Mouse (Mus musculus): ENCODE data around the gene Lrrc71. TPM values are rescaled to one million over a fixed set of nuclear protein-coding genes. Genes with fewer than 3 reads are reported as not detected.

Gene Lrrc71
- total and polyA plus RNA-seq, 2 experiments from 2014 or later: 1.6 to 2.2 TPM

DNA sequence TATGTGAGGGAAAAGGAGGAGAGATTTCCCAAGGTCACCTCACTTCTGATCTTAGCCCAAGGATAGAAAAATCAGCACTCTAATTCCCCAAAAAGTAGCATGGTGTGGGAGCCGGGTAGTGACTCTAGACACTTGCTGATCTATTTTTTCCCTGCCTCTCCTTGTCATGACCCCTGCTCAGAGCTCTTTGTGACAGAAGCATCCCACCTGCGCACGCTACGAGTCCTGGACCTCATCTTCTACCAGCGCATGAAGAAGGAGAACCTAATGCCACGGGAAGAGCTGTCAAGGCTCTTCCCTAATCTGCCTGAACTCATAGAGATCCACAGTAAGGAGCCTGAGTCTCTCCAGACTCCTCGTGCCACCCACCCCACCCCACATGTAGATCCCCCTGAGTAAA is 22.2 kb downstream of the Lrrc71 start:
- no peak overlapping the region for H3K9ac ChIP-seq
- no peak for DNase-seq
- no peaks in the 10 kb centered on the region for H3K27me3 ChIP-seq (ENCODE audit: insufficient read depth, low read length)
- peaks cover 93% of the 10 kb centered on the region for H3K36me3 ChIP-seq (ENCODE audit: insufficient read depth)
- H3K4me3 ChIP-seq (ENCODE audit: low read depth, low read length): no peak overlapping the region
- no peaks in the 10 kb centered on the region for H3K9me3 ChIP-seq (ENCODE audit: low read length)
- no peak for TF ChIP-seq CTCF (IDR thresholded peaks at IDR 0.05; ENCODE audit: low read depth)
- no peak overlapping the region for H3K27ac ChIP-seq (ENCODE audit: low read depth, low read length)
- no peaks in the 10 kb centered on the region for H3K4me1 ChIP-seq (ENCODE audit: insufficient read depth)
- H3K4me2 ChIP-seq (ENCODE audit: low read depth): no peak overlapping the region
- 97% methylated on average over 7 of the region's 7 CpGs for WGBS
- ATAC-seq: no peak

DNA sequence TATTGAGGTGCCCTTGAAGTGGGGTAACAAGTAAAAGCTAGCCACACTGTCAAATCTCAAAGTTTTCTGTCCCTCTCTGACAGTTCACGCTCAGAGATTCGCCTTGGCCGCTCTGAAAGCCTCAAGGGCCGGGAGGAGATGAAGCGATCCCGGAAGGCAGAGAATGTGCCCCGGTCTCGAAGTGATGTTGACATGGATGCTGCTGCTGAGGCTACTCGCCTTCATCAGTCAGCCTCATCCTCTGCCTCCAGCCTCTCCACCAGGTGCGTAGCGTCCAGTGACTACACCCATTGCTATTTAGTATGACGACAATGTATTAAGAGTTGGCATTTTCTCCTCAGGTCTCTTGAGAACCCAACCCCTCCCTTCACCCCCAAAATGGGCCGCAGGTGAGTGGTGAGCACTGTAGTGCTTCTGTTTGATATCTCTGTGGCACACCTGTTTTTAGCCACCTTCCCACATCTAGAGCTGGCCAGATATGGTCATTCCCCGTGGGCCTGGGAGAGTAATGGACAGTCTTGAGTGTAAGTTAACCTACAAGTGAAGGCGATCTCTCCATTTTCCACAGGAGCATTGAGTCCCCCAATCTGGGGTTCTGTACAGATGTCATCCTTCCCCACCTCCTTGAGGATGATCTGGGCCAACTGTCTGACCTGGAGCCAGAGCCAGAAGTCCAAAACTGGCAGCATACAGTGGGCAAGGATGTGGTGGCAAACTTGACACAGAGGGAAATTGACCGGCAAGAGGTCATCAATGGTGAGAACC is 22.8 kb downstream of the Lrrc71 start:
- Histone ChIP-seq H3K27me3 (ENCODE audit: insufficient read depth, low read length) (no peaks in the 10 kb centered on the region), H3K4me3 (ENCODE audit: low read depth, low read length) (no peak overlapping the region), H3K9me3 (ENCODE audit: low read length) (no peaks in the 10 kb centered on the region), H3K36me3 (ENCODE audit: insufficient read depth) (peaks cover 93% of the 10 kb centered on the region), H3K27ac (ENCODE audit: low read depth, low read length) (no peak overlapping the region), H3K4me1 (ENCODE audit: insufficient read depth) (no peaks in the 10 kb centered on the region), H3K4me2 (ENCODE audit: low read depth) (no peak overlapping the region), H3K9ac (no peak overlapping the region)
- TF ChIP-seq CTCF (IDR thresholded peaks at IDR 0.05; ENCODE audit: low read depth): no peak
- ATAC-seq (no peak), DNase-seq (no peak)
- 99% methylated on average over 16 of the region's 16 CpGs for WGBS

DNA sequence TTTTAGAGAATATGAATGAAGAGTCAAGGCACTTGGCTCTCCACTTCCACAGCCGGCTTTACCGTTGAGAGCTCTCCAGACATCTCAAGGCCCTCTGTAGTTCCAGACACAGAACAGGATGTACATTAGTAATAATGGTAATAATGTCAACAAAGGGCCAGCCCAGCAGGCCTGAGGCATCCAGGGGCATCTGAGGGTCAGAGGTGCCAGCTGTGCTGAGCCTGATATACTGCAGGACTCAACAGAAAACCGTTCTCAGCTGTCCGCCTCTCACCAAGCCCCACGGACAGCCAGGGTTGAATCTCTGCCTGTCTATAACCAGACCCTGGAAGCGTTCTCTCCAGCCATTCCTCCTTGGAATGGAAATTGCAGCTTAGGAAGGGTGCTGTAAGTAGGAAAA is 23.9 kb downstream of the Lrrc71 start:
- ATAC-seq: no peak
- WGBS: 91% methylated on average over 6 of the region's 6 CpGs
- H3K36me3 ChIP-seq (ENCODE audit: insufficient read depth): peaks cover 89% of the 10 kb centered on the region

DNA sequence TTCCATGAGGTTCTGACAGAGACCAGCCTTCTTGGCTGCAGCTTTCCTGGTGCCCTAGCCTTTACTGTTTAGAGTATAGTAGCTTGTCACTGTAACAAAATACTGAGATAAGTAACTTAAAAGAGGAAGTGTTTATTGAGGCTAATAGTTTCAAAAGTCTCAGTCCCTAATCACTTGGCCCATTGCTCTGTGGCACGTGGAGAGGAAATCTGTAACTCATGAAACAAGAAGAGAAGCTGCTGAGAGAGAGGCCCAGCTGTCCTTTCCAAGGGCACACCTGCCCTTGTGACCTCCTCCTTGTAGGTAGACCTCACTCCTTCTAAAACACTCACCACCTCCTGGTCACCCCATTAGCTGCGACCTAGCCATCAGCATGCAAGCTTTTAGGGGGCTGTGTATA is 29.9 kb downstream of the Lrrc71 start:
- Histone ChIP-seq H3K36me3 (ENCODE audit: insufficient read depth) (peaks cover 80% of the 10 kb centered on the region), H3K9ac (no peak overlapping the region), H3K27me3 (ENCODE audit: insufficient read depth, low read length) (no peaks in the 10 kb centered on the region), H3K4me3 (ENCODE audit: low read depth, low read length) (no peak overlapping the region), H3K9me3 (ENCODE audit: low read length) (no peaks in the 10 kb centered on the region), H3K27ac (ENCODE audit: low read depth, low read length) (no peak overlapping the region), H3K4me2 (ENCODE audit: low read depth) (no peak overlapping the region), H3K4me1 (ENCODE audit: insufficient read depth) (no peaks in the 10 kb centered on the region)
- DNase-seq (no peak), ATAC-seq (no peak)
- 94% methylated on average over 2 of the region's 2 CpGs for WGBS
- no peak for TF ChIP-seq CTCF (IDR thresholded peaks at IDR 0.05; ENCODE audit: low read depth)

More for the DNA sequence above, 23.9 kb downstream of the Lrrc71 start:
- no peak overlapping the region for H3K9ac ChIP-seq
- H3K4me2 ChIP-seq (ENCODE audit: low read depth): no peak overlapping the region
- no peaks in the 10 kb centered on the region for H3K9me3 ChIP-seq (ENCODE audit: low read length)
- TF ChIP-seq CTCF (IDR thresholded peaks at IDR 0.05; ENCODE audit: low read depth): no peak
- H3K4me1 ChIP-seq (ENCODE audit: insufficient read depth): no peaks in the 10 kb centered on the region
- DNase-seq: no peak
- H3K27me3 ChIP-seq (ENCODE audit: insufficient read depth, low read length): no peaks in the 10 kb centered on the region
- no peak overlapping the region for H3K4me3 ChIP-seq (ENCODE audit: low read depth, low read length)
- H3K27ac ChIP-seq (ENCODE audit: low read depth, low read length): no peak overlapping the region

Other genes with a start within 250 kb of the Lrrc71 start
- 9.8 and 13.8 TPM in 2 replicates for gene Etv3, start 223.2 kb downstream of the Lrrc71 start, total RNA-seq (2014; rRNA removed)
- 5.0 and 6.0 TPM in 2 replicates for gene Etv3, start 223.2 kb downstream of the Lrrc71 start, polyA plus RNA-seq (2015; fragmentation: Nextera tagmentation; extraction: Ambion mirVana)
- gene Arhgef11, start 131.1 kb downstream of the Lrrc71 start, total RNA-seq (2014; rRNA removed): 48.2 and 52.6 TPM in 2 replicates
- gene Arhgef11, start 131.1 kb downstream of the Lrrc71 start, polyA plus RNA-seq (2015; fragmentation: Nextera tagmentation; extraction: Ambion mirVana): 6.9 and 10.7 TPM in 2 replicates
- gene Ntrk1, start 46.5 kb upstream of the Lrrc71 start, total RNA-seq (2014; rRNA removed): 1.5 and 2.2 TPM in 2 replicates
- gene Ntrk1, start 46.5 kb upstream of the Lrrc71 start, polyA plus RNA-seq (2015; fragmentation: Nextera tagmentation; extraction: Ambion mirVana): 1.7 and 2.9 TPM in 2 replicates
- gene Insrr, start 48.3 kb upstream of the Lrrc71 start, total RNA-seq (2014; rRNA removed): 0.54 and 8.7 TPM in 2 replicates
- gene Insrr, start 48.3 kb upstream of the Lrrc71 start, polyA plus RNA-seq (2015; fragmentation: Nextera tagmentation; extraction: Ambion mirVana): 0.23 TPM in 2 replicates
- gene Pear1, start 75.7 kb upstream of the Lrrc71 start, total RNA-seq (2014; rRNA removed): 10.4 and 12.3 TPM in 2 replicates
- gene Pear1, start 75.7 kb upstream of the Lrrc71 start, polyA plus RNA-seq (2015; fragmentation: Nextera tagmentation; extraction: Ambion mirVana): 4.3 and 4.9 TPM in 2 replicates
- not detected in 2 replicates for gene Sh2d2a, start 98.1 kb upstream of the Lrrc71 start, total RNA-seq (2014; rRNA removed)
- gene Sh2d2a, start 98.1 kb upstream of the Lrrc71 start, polyA plus RNA-seq (2015; fragmentation: Nextera tagmentation; extraction: Ambion mirVana): not detected in 2 replicates
- gene Prcc, start 137.0 kb upstream of the Lrrc71 start, total RNA-seq (2014; rRNA removed): 74.2 and 77.1 TPM in 2 replicates
- 20.6 and 23.0 TPM in 2 replicates for gene Prcc, start 137.0 kb upstream of the Lrrc71 start, polyA plus RNA-seq (2015; fragmentation: Nextera tagmentation; extraction: Ambion mirVana)
- gene Hdgf, start 157.7 kb upstream of the Lrrc71 start, total RNA-seq (2014; rRNA removed): 116 and 121 TPM in 2 replicates
- gene Hdgf, start 157.7 kb upstream of the Lrrc71 start, polyA plus RNA-seq (2015; fragmentation: Nextera tagmentation; extraction: Ambion mirVana): 147 and 160 TPM in 2 replicates
- 47.0 and 68.4 TPM in 2 replicates for gene Mrpl24, start 170.9 kb upstream of the Lrrc71 start, total RNA-seq (2014; rRNA removed)
- 43.4 and 45.7 TPM in 2 replicates for gene Mrpl24, start 170.9 kb upstream of the Lrrc71 start, polyA plus RNA-seq (2015; fragmentation: Nextera tagmentation; extraction: Ambion mirVana)
- 29.1 and 31.9 TPM in 2 replicates for gene Isg20l2, start 181.7 kb upstream of the Lrrc71 start, total RNA-seq (2014; rRNA removed)
- gene Isg20l2, start 181.7 kb upstream of the Lrrc71 start, polyA plus RNA-seq (2015; fragmentation: Nextera tagmentation; extraction: Ambion mirVana): 16.1 and 19.3 TPM in 2 replicates
- 19.3 and 31.8 TPM in 2 replicates for gene Rrnad1, start 182.1 kb upstream of the Lrrc71 start, total RNA-seq (2014; rRNA removed)
- 10.9 and 15.6 TPM in 2 replicates for gene Rrnad1, start 182.1 kb upstream of the Lrrc71 start, polyA plus RNA-seq (2015; fragmentation: Nextera tagmentation; extraction: Ambion mirVana)
- gene Crabp2, start 200.0 kb upstream of the Lrrc71 start, total RNA-seq (2014; rRNA removed): 16.8 and 17.4 TPM in 2 replicates
- 24.7 and 28.1 TPM in 2 replicates for gene Crabp2, start 200.0 kb upstream of the Lrrc71 start, polyA plus RNA-seq (2015; fragmentation: Nextera tagmentation; extraction: Ambion mirVana)
- 32.4 and 39.2 TPM in 2 replicates for gene Nes, start 222.5 kb upstream of the Lrrc71 start, total RNA-seq (2014; rRNA removed)
- gene Nes, start 222.5 kb upstream of the Lrrc71 start, polyA plus RNA-seq (2015; fragmentation: Nextera tagmentation; extraction: Ambion mirVana): 14.5 and 17.9 TPM in 2 replicates